Mouse (Mus musculus) cerebellum, adult 9-11 months (tissue): ENCODE data around the gene Kcnq1.

Source experiments
- DNase-seq: peaks from one replicate; pipeline ENCODE4 v3.0.0; 2022

The Kcnq1 gene

DNA sequence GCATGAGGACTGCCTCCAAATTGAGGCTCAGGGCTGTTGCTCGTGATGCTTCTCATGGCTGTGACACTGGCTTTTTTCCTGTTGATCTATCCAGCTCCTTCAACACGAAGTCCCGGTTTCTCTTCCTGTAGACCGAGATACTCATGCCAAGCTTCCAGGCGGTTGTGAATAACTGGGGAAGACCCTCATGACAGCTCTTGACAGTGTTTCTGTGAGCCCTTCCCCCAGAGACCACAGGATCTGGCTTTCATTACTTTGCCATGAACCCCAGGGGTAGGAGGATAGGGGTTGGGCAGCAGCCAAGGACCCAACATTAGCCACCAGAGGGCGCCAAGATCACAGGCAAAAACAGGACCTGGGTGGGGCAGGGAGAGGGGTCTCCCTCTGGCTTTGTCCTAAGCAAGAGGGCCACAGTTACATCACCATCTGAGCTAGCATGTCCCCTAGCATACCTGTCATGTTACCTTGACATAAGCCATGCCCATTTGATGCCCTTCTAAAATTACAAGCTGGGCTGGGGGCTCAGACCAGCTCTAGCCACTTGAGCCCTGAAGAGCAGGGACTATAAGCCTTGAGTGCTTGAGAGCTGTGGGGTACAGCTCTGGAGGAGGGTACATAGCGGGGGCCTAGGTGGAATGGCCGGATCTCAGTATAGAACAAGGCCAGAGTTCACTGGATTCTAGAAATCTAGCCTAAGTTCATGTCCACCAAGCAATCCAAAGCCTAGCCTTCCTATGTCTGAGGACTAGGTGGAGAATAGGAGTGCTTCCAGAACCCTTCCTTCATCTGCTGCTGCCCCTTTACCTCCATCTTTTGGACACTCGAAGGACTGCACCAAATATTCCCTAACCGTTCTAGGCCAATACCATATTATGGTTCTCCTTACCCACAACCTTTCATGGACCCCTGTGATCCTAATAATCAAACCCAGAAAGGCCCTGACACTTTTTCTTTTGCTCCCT is 11.3 kb upstream of the Kcnq1 start, which contains the start of gene Trpm5:
TSS of gene Trpm5 (minus strand) at position 51 of the 962 bp plus-strand sequence.
- DNase-seq, result peak; percentile 31

DNA sequence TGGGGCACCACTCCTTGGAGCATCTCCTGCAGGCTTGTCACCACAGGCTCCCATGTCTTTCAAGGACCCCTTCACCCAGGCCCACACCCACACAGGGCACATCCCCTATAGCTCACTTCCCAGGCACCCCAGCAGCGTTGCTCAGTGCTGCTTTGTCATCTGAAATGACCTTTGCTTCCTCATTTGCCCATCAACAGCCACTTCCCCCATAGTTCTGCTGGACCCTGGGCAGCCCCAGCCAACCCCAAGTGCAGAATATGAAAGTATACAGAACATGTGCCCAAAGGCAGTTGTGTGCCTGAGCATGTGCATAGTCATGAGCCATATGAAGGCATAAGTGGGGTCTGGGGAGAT is 10.6 kb upstream of the Kcnq1 start:
- no peak for DNase-seq

DNA sequence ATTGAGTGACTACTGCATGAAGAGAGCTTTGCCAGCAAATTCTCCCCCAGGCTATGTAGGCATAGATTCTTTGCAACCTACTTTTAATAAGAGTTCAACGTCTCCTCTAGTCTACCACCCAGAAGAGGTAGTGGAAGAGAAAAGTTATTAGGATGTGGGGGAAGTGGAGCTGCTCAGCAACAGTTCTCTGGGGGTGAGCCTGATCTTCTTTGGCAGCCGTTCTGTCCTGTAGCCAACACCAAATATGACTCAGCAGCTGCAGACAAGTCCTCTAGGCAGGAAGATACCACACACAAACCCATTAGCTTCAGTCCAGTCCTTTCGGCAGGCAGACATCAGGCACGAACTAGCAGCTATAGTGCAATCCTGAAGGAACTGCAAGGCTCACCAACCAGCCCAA is 5.4 kb upstream of the Kcnq1 start:
- no peak for DNase-seq

DNA sequence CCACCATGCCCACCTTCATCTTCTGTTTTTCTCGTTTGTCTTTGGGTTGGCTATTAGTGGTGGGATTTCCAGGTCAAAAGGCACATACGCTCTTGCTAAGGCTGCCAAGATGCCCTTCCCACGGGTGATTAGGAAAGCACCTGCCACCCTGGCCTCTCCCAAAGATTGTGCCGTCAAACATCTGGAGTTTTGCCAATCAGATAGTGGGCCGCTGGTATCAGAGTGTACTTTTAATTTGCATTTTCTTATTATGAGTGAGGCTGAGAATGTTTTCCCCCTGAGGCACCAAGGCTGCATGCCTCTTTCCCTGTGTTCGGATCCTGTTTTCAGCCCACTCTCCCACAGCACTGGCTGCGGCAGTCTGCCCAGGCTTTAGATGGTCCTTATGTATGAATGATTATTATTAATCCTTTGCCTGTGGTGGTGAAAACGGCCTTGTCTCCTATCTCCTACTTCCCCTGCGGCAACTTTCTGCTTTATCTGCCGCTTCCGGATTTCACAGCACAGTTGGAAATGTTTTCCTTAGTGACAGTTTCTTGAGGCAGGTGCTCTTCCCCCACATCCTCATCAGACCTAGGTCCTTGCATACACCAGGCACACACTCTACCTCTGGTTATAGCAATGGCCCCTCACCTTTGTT is 784 bp upstream of the Kcnq1 start:
- DNase-seq, result no peak

DNA sequence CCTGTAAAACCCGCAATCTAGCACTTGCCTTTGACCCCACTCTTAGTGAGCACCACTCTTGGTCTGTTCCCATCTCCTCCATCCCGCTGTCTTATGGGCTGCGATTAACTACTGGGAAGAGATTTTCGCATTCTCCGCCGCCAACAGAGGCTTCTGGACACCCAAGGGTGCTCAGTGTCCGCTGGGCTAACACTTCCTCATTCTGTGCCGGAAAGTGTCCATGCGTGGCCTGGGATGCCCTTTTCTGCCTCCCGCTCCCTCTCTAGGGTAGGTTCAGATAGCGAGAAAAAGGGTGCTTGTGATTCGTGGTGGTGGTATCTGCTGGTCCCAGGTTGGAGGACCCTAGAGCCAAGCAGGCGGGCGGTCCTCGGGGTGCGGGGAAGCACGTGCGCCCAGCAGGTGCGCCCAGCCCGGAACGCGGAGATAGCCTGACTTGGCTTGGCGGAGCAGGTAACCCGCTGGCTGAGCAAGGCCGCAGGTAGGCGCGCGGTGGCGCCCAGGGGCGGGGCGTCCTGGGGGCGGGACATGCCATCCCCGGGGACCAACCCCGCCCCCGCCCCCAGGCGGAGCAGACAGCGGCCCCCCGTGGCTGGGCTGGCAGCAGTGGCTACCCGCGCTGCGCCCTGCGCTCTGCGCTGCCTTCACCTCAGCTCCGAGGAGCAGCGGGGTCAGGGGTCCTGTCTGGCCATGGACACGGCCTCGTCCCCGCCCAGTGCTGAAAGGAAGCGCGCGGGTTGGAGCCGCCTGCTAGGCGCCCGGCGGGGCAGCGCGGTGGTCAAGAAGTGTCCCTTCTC is 707 bp downstream of the Kcnq1 start:
- DNase-seq, result no peak

DNA sequence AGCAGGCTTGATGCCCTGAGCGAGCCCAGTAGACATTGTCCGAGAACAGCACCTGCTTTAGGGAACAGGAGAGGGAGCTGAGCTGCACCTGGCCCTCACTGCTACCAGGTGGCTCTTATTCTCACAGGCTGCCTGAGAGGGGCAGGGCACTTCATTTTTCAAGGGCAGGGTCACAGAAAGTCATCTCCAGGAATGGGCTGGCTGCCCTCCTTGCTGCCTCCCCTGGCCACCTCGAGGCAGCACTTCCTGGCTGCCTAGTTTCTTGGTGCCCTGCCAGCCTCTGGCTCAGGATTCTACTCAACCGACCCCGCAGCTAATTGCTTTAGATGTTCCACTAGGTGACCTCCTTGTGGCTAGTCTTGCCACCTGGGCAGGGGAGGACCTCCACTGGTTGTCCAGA is 2.0 kb downstream of the Kcnq1 start:
- peak; percentile 44 for DNase-seq

DNA sequence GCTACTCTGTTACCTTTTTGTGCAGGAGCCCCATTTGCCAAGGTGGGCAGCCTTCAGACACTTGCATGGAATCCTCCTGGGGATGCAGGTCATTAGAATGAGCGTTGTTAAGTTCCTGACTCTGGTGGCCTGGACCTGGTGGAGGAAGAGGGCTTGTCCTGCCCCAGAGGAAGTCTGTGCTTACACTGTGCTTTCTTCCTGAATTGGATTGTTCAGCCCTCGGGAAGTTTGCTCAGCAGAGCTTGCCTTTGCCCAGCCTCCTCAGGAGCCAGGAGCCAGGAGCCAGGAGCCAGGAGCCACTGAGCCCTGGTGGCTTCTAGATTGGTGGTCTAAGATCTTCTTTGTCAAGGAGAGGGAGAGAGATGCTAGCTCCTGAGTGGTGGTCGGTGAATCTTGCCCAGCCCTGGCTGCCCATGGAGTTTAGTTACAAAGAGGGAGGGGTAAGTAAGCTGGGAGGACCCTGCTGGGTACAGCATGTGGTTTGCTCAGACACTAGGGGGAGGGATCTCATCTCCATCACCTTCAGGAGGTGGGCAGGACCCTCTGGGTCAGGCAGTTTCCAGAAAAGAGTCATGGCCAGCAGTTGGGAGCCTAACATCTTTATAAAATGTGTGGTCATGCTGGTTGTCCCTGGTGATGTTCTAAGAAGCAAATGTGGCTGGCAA is 3.0 kb downstream of the Kcnq1 start:
- DNase-seq, result no peak

DNA sequence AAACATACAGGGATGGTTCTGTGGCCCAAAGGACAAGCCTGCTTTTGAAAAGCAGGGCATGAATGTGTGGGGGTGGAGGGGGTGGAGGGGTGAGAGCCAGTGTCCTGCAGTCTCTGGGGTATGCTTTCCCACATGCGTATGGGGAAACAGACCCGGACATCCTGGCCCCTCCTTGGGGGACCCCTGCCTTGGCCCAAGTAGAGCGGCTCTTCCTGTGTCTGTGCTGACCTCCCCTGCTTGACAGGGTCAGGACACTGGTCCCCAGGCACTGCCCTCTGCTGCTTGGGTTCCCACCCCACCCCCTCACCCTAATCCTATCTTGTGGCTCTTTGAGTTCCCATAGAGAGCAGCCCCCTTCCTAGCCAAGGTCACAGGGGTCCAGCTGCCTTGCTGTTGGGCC is 3.5 kb downstream of the Kcnq1 start:
- no peak for DNase-seq

DNA sequence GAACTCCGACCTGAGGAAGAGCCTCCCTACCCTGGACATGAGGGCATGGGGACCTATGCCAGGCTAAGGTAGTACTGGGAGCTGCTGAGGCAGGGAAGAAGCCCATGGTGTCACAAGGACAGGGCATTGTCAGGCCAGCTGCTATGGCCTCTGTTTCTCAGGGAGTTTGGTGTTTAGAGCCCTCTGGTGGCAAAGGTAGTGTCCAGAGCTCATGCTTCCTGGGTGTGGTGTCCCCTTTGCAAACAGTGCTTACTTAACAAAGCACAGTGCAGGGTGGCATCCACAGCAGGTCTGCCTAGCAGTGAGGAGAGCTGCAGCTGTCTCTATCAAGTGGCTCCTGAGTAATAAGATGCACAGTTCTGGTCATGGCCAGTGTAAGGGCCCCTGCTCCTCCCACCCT is 4.6 kb downstream of the Kcnq1 start:
- DNase-seq, result no peak

DNA sequence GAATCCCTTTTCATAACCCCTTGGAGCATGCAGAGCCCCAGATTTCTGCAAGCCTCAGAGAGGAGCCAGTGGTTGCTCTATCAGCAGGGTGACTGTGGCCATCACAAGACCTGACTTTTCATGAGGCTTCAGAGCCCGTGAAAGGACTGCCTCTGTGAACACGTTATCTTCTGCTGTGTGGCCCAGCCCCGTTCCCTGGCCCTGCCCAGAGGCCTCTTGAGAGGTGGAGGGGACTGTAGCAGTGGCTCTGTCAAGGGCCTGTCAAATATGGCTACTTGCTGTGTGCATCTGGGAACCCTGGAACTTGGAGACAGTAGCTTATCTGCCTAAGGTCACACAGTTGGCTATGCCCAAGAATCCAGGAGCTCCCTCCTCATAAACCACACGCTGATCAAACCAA is 5.6 kb downstream of the Kcnq1 start:
- DNase-seq, result no peak

DNA sequence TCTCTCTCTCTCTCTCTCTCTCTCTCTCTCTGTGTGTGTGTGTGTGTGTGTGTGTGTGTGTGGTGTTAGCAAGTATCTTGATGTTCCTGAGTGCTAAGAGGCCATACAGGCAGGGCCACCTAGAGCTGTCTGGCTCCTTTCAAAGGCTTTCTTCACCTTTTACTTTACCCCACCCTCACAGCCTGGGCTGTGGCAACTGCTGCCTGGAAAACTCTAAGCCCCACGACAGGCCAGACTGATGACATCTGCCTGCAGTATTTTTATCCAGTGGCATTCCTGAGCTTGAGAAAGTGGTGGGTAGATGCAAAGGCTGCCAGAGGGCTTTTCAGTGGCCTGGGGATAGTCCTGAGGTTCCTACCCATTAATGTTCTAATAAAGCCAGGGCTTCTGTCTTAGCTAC is 6.2 kb downstream of the Kcnq1 start:
- DNase-seq, result no peak

DNA sequence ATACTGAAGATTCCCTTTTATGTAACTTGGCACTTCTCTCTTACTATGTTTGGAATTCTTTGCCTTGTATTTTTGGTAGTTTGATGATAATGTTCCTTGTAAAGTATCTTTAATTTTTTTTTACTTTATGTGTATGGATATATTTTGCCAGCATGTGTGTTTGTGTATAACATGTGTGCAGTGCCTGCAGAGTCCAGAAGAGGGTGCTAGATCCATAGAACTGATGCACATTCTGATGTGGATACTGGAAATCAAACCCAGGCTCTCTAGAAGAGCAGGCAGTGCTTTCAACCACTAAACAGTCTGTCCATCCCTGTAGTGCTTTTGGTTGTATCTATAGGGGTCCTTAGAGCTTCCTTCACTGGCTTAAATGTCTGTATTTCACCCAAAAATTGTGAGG is 8.6 kb downstream of the Kcnq1 start:
- DNase-seq, result no peak

DNA sequence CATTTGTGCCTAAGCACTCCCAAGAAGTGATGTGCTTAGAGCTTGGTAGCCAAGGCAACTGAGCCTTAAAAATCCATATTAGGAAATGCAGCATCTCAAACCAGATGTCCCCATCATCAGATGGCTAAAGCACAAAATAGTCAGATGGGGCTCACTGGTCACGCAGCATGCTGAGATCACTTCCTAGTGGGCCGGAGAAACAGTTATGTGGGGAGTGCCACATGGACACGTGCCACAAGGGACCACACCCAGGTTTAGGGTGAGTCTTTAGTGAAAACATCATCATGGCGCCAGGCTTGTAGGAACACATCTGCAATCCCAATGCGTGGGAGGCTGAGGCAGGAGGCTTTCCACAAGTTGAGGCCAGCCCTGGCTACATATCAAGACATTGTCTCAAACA is 10.4 kb downstream of the Kcnq1 start:
- no peak for DNase-seq

DNA sequence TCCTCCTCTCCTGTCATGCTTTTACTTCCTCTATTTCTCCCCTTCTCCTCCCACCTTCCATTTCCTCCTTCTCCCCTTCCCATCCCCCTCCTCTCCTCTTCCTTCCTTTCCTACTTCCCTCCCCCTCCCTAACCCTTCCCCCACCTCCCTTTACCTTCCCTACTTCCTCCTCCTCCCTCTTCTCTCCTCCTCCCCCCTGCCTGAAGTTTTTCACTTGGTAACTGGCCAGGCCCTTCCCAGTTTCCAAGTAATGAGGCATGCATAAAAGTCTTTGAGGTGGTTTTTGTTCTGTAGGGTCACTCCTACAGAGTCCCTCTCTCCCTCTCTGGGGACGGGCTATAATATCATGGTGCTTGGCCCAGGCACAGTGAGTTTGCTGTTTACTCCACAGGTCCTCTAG is 13.2 kb downstream of the Kcnq1 start:
- no peak for DNase-seq

DNA sequence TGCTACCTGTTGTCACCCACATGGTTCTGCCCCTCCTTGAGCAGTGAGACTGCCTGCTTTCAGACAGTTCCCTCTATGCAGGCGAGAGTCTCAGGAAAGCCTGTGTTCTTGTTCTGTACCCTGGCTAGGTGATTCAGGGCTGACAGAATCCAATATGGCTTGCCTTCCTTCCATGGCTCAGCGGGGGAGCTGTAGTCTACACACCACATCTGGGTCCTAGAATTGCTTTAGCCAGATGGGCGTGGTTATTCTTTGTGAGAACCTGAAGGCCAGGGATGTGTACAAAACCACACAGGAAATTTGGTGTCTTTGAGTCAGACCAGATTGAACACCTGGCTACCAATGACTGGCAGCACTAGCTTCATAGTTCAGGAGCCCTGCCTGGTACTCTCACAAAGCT is 13.7 kb downstream of the Kcnq1 start:
- no peak for DNase-seq

DNA sequence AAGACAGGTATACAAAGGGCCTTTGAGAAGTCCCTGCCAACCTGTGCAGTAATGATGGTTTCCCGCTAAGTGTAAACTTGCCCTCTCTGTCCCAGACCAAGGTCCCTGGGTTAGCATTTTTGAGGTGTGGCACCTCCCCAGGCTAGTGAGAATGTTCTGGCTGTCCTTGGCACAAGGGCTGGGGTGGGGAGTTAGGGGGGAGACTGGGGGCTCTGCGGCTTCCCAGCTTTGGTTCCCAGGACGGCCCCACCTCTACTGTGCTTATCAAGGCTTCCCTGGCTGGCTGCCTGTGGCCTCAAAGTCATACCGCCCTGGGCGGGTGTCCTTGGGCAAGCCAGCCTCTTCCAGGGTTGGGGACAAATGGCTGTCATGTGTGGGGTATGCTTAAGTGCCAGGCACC is 16.0 kb downstream of the Kcnq1 start:
- no peak for DNase-seq

DNA sequence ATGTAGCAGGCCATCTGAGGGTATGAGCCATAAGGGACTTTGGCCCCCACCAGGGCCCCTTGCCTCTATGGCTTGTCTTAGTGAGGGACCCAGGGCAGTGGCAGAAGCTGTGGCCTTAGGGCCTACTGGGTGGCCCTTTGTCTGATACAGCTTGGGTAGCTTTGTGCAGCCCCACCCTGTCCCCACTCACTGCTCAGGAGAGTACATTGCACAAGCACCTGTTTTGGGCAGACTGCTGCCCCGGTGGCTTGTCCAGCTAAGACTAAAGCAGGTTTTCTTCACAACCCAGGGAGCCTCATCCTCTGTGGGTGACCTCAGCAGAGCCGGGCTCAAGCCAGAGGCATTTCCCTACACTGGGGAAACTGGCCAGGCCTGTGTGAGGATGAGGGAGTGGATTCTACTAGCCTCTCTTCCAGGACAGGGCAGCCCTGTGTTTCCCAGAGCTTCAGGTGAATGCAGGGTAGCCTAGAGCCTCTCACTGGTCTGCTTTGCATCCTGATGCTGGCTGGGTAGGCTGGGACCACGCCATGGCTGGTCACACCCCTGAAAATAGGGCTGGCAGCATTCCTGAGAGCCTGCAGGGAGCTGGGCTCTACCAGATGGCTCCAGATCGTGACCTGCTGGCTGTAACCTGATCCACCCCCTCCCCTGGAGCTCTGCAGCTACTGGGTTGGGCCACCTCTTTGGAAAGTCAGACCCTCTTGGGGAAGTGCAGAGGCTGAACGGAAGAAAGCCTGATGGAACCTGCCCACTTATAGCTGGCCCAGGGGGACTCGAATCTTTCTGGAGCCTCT is 17.9 kb downstream of the Kcnq1 start:
- DNase-seq, result peak; percentile 87

DNA sequence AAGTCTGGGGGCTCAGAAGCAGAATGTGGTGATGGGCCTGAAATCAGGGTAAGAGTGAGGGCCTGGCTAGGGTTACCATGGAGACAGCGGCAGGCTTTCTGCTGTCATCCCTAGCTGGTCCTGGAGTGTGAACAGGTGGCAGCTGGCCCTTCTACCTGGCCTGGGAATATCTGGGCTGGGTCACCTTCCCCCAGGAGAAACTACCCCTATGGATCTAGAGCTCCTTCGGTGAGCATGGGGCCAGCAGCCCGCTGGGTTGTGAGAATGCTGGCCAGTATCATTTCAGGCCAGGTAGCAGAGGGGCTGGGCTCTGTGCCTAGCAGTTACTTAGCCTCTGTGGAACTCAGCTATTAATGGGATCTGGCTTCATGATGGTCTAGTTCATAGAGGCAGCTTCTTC is 18.7 kb downstream of the Kcnq1 start:
- peak; percentile 64 for DNase-seq

DNA sequence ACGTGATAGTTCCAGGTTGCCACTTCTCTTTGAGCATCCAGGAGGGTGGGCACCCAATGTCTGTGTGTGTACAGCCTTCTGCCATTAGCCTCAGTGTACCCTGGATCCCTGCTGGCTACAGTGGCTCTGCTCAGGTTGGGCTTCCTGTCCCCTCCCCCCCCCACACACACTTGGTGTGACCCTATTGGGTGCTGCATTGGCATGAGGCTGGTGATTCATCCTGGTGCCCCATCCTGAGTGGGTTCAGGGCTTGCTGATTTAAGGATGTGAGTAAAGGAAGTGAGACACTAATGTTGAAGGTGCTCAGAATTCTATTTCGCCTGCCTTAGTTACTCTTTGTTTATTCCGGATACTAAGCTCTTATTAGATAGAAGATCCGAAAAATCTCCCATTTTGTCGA is 26.7 kb downstream of the Kcnq1 start:
- no peak for DNase-seq

DNA sequence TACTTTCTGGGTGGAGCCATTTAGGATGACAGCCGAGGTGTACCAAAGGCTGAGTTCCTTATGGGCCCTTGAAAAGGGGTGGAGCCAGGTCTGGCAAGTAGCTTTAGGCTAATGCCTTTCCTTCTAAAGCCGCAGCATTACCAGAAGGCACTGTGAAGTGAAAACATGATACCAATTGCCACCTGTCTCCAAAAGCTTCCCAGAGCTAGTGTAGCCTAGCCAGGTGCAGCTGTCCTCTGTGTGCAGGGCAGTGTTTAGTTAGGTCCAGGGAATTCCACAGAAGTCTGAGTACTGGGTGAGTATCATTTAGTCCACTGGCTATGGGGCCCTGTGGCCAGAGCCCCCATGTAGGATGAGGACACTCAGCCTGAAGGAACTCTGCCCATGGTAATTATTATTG is 30.0 kb downstream of the Kcnq1 start:
- DNase-seq, result no peak

DNA sequence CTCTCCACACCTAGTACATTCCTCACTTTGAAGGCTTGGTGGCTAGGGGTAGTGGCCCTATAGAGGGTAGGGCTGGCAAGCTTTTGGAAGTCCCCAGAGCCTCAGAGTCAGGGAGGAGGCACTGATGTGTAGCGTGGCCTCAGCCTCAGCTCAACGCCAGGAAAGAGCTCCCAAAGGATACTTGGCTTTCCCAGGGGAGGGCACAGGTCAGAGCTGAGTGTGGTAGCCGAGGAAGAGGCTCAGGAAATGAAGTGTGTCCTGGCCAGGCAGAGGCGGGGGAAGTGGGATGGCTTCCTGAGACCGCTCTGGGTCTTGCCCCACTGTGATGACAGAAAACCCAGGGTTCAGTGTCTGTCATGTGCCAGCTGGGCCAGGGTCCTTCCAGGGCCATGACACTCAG is 30.4 kb downstream of the Kcnq1 start:
- no peak for DNase-seq

DNA sequence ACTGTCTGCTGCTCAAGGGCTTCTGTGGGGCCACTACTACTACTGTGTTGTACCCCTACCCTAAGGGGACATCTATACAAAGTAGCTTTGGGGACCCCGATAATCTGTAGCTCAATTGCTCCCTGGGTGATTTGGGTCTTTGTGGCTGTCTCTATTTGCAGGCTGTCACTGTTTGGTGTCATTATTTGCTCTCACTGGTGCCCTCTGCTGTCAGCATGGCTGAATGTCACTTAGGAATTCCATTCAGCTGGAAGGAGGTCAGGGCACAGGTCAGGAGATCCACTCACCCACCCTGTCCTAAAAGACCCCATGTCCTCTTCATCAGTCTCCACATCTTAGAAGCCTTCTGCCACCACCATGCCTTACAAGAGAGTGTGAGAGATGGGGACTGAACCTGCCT is 32.6 kb downstream of the Kcnq1 start:
- peak; percentile 52 for DNase-seq
